Mouse (Mus musculus) embryonic fibroblast, embryonic 13.5 days (primary cell): ENCODE data around the gene Efl1. TPM values are rescaled to one million over a fixed set of nuclear protein-coding genes. Genes with fewer than 3 reads are reported as not detected.
A peak's percentile ranks its signal among the peaks of the same experiment; 100 is the strongest.

Source experiments
- H3K27ac ChIP-seq: 2 replicates; pipeline ENCODE4 v1.5.1; 2012; ENCODE audit warnings: low read length, control low read depth, inconsistent platforms; ENCODE audit not compliant: insufficient read depth
- H3K4me1 ChIP-seq: 2 replicates; pipeline ENCODE4 v1.6.1; 2011; ENCODE audit warnings: low read length; ENCODE audit not compliant: control insufficient read depth, insufficient read depth
- H3K4me3 ChIP-seq: 2 replicates; pipeline ENCODE4 v1.5.1; 2011; ENCODE audit warnings: mild to moderate bottlenecking, control low read depth, low read length; ENCODE audit not compliant: insufficient read depth
- CTCF ChIP-seq: IDR thresholded peaks from 2 replicates; pipeline ENCODE4 v1.5.1; 2011; ENCODE audit warnings: mild to moderate bottlenecking, control low read depth, low read length, moderate library complexity, borderline replicate concordance; ENCODE audit not compliant: insufficient read depth
- POLR2A ChIP-seq: IDR thresholded peaks from 2 replicates; pipeline ENCODE4 v1.6.1; 2011; ENCODE audit warnings: low read depth, mild to moderate bottlenecking, control low read depth, low read length, moderate library complexity
- polyA plus RNA-seq: library from polyadenylated mRNA; stranded (reverse); fragments of >200 nt; gene quantifications from 2 replicates; pipeline ENCODE4 v1.2.4, GENCODE M21; 2011; ENCODE audit warnings: low read depth; ENCODE audit not compliant: missing spikeins, insufficient read length

Gene Efl1
- polyA plus RNA-seq, 1 experiment: 24.0 TPM

- no peak overlapping the region for H3K4me3 ChIP-seq
- H3K4me1 ChIP-seq: no peaks in the 10 kb centered on the region
- TF ChIP-seq CTCF (no peak), POLR2A (no peak)
- H3K27ac ChIP-seq: 0 out of 2 replicates have a peak overlapping the region, but pooled peaks have one; percentile 13
Observed at GRCm38 (mm10) chr7:82679901-82680300, 31.5 kb downstream of the Efl1 start.

GRCm38 (mm10) chr7:82688736-82689135 lies 40.3 kb downstream of the Efl1 start:
- H3K4me1 ChIP-seq: peaks cover 2% of the 10 kb centered on the region; the same call in 1 of the 2 replicates
- H3K4me3 ChIP-seq: no peak overlapping the region
- H3K27ac ChIP-seq: no peak overlapping the region
- TF ChIP-seq CTCF (no peak), POLR2A (no peak)

- Histone ChIP-seq H3K4me1 (peaks cover 2% of the 10 kb centered on the region; the same call in 1 of the 2 replicates), H3K27ac (no peak overlapping the region), H3K4me3 (no peak overlapping the region)
- TF ChIP-seq POLR2A: no peak
- no peak for TF ChIP-seq CTCF
Observed at GRCm38 (mm10) chr7:82691021-82691738, 42.8 kb downstream of the Efl1 start.

GRCm38 (mm10) chr7:82697668-82698067 lies 49.3 kb downstream of the Efl1 start:
- Histone ChIP-seq H3K27ac (no peak overlapping the region), H3K4me1 (no peaks in the 10 kb centered on the region), H3K4me3 (no peak overlapping the region)
- TF ChIP-seq CTCF (peak; percentile 33; the same call in 1 of the 2 replicates), POLR2A (no peak)

- Histone ChIP-seq H3K4me1 (no peaks in the 10 kb centered on the region), H3K4me3 (no peak overlapping the region), H3K27ac (no peak overlapping the region)
- TF ChIP-seq POLR2A (no peak), CTCF (no peak)
Observed at GRCm38 (mm10) chr7:82698968-82699367, 50.6 kb downstream of the Efl1 start.

GRCm38 (mm10) chr7:82702384-82703343 lies 54.2 kb downstream of the Efl1 start:
- no peak for TF ChIP-seq CTCF
- Histone ChIP-seq H3K27ac (no peak overlapping the region), H3K4me1 (no peaks in the 10 kb centered on the region)

GRCm38 (mm10) chr7:82709172-82709571 lies 60.8 kb downstream of the Efl1 start:
- H3K27ac ChIP-seq: no peak overlapping the region
- TF ChIP-seq CTCF: no peak
- TF ChIP-seq POLR2A: no peak
- no peaks in the 10 kb centered on the region for H3K4me1 ChIP-seq
- no peak overlapping the region for H3K4me3 ChIP-seq

More at GRCm38 (mm10) chr7:82702384-82703343, 54.2 kb downstream of the Efl1 start:
- H3K4me3 ChIP-seq: no peak overlapping the region

- TF ChIP-seq POLR2A (no peak), CTCF (no peak)
- Histone ChIP-seq H3K4me3 (no peak overlapping the region), H3K27ac (no peak overlapping the region), H3K4me1 (peaks cover 5% of the 10 kb centered on the region; the same call in 1 of the 2 replicates)
Observed at GRCm38 (mm10) chr7:82715210-82715911, 66.9 kb downstream of the Efl1 start.

GRCm38 (mm10) chr7:82715912-82716601 lies 67.6 kb downstream of the Efl1 start:
- no peak overlapping the region for H3K4me3 ChIP-seq
- TF ChIP-seq CTCF (no peak), POLR2A (no peak)
- peaks cover 5% of the 10 kb centered on the region; the same call in 1 of the 2 replicates for H3K4me1 ChIP-seq
- 0 out of 2 replicates have a peak overlapping the region, but pooled peaks have one; percentile 12 for H3K27ac ChIP-seq

- H3K4me3 ChIP-seq: no peak overlapping the region
- H3K4me1 ChIP-seq: peaks cover 5% of the 10 kb centered on the region; the same call in 1 of the 2 replicates
- no peak overlapping the region for H3K27ac ChIP-seq
- TF ChIP-seq POLR2A (no peak), CTCF (peak; percentile 59; the same call in 1 of the 2 replicates)
Observed at GRCm38 (mm10) chr7:82719285-82719684, 70.9 kb downstream of the Efl1 start.
